Mouse (Mus musculus) left cerebral cortex, postnatal 4 days (tissue): ENCODE results near the gene Gbe1. TPM values are rescaled to one million over a fixed set of nuclear protein-coding genes. Genes with fewer than 3 reads are reported as not detected.

Experiments
- DNase-seq: peaks from one replicate; pipeline ENCODE4 v3.0.0-alpha.2; 2022
- intact Hi-C: fragments of 180-260 bp; cut with DNase I; formaldehyde crosslinking; loops from one replicate; pipeline ENCODE4 v1.15.1; 2025
- total RNA-seq, 2 experiments: library from RNA; stranded (reverse); gene quantifications; 2 replicates each; pipeline ENCODE4 v1.2.3; 2021

Gene Gbe1
- total RNA-seq, 2 experiments from 2014 or later, result 8.3 to 9.5 TPM

DNA sequence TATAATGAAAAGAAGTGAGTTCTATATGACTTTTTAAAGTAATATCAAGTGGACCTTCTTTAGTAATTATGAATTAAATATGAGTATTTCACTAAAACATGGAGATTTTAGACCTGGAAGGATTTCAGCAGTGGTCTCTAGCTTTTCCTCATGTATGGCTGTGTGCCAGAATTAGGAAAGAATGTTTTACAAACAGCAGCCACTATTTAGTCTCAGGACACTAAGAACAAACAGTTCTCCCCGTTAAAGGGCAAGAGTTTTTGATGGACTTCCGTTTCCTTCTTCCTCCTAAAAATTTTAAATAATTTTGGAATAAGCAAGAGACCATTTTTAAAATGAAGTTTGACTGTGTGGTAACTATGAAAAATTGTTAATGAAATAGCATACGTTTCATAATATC, 38.8 kb downstream of the Gbe1 start:
- intact Hi-C loops, result no loop called here
- no peak for DNase-seq

DNA sequence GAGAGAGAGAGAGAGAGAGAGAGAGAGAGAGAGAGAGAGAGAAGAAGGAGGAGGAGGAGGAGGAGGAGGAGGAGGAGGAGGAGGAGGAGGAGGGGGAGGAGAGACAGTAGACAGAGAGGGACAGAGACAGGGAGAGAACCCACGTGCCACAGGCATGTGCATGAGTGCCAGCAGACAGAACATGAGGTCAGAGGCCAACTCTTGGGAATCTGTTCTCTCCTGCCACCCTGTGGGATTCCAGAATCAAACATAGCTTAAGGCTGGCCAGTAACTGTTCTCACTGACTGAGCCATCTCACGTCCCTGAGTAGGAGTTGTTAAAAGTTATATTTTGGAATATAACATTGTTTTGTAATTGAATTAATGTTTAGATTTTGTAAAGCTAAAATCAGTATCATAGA, 39.3 kb downstream of the Gbe1 start:
- intact Hi-C loops, result no loop called here
- DNase-seq, result peak; percentile 12

DNA sequence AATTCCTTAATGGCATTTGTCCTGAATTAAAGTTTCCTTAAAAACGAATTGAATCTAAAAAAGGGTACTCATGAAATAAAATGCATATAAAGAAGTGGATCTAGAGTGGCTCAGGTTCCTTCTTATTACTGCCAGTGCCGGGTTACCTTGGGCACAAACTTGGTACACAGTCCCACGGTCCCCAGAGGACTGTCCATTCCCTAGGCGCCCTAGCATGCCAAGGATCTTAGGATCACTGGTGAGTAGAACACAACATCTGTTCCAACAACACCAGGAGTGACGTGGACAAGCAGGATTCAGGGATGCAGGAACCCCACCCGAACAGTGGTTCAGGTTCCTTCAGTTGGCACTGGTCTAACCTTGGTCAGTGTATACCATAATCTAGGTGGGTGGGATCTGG, 44.6 kb downstream of the Gbe1 start:
- DNase-seq, result no peak
- intact Hi-C loops, result no loop called here

DNA sequence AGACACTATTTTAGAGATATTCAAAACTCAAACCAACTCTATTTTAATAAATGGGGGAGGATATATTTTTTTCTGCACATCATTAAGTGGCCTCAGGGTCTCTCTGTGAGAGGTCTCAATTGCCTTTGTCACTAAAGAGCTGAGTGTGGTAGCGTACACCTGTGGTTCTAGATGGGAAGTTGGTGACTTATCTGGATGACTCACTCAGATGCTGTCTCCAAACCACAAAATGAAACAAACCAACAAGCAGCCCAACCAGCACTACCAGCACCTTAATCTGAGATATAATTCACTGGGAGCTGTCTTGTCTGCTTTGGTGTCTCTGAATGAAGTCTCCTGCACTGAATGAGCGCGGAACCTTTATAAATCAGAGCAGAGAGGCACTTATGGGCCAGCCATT, 51.5 kb downstream of the Gbe1 start:
- no peak for DNase-seq
- intact Hi-C loops, result no loop called here

DNA sequence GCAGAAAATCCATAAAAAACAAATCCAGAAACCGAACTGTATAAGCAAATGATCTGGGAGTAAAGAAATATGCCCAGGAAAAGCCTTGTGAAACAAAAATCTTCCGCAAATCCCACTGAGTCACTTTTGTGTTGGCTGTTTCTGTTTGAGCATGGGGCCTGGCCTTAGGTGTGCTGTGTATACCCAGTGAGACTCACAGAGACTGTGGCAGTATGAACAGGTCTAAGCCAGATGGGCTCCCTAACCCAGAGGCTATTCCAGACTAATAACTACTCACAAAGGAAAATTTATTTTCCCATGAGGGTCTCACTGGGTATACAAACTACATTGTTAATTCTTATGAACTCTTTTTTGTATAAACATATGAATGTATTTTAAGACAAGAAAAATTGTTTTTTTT, 67.3 kb downstream of the Gbe1 start:
- no peak for DNase-seq
- intact Hi-C loops, result no loop called here

DNA sequence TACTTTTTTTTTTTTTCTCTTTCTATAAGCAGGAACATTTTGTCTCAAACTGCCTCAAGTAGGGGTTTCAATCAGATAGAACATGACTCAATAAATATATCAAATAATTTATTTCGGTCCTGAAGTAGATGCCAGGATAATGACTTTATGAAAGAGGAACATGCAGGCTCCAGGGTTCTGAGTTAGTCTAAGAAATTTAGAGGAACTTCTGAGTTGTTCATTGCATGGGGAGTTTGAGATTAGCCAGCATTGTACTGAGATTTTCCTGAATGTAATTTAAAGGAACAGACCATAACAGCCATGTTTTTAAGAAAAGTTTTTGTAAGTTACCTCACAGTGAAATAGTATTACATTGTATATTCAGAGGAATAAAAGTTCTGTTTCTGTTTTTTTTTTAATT, 71.7 kb downstream of the Gbe1 start:
- no peak for DNase-seq
- intact Hi-C loops, result no loop called here

DNA sequence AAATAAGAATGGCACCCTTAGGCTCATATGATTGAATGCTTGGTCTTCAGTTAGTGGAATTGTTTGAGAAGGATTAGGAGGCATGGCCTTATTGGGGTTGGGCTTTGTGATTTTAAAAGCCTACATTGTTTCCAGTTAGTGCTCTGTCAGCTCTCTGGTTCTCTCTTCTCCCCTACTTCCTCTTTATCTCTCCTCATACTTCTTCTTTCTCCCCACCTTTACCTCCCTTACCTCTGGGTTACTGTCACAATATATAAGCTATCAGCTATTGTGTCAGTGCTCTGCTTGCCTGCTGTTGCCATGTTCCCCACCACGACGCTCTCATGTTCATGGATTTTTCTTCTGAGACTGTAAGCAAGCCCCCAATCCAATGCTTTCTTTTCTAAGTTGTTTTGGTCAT, 73.6 kb downstream of the Gbe1 start:
- intact Hi-C loops, result no loop called here

DNA sequence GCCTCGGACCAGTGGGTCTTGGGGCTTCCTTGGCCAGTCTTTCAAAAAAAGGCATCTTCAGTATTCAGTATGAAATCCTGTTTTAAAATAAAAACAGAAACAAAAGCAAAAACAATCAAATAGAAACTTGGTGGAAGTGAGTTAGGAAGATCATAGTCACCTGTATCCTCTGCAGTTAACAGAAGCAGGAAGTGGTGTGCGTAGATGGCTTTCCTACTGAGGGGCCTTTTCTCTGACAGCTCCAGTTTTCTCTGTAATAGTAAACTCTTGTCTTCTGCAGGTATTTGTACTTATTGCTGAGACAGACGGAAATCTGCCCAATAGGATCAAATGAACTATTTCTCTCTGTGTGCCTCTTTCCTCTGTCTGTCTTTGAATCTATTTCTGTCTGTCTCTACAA, 81.5 kb downstream of the Gbe1 start:
- intact Hi-C loops, result no loop called here
- DNase-seq, result no peak

More for the DNA sequence above, 73.6 kb downstream of the Gbe1 start:
- no peak for DNase-seq

DNA sequence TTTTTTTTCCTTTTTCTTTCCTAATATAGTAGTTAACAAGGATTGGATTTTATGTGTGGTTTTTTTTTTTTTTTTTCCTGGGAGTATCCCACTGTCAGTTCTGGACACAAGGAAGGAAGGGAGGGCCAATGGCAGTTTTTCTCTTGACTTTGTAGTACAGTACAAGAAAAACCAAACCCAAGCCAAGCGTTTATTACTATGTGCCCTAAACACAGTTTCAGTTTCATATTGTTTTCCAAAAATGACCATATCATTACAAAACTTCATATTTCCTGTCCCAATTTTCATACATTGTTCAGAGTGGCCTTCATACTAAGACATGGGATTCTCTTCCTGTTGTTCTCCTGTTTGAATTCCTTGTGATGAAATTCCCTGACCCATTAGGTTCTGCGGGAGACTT, 94.0 kb downstream of the Gbe1 start:
- no peak for DNase-seq
- intact Hi-C loops, result no loop called here

DNA sequence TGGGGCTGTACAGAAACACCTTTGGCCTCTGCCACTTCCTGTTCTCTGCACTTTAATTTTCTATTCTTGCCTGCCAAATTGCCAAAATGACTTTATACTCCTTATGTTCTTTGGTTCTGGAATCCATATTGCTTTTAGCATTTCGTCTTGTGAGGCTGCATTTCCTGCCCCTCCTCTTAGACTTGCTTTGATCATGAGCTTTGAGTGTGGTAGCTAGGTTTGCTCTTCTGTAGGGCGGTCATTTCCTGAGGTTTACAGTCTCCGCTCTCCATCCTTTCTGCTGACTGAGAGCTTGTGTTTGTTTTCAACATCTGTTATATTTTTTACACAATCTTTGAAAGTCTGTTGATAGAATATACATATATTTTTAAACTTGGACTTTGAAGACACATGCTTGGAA, 107.3 kb downstream of the Gbe1 start:
- DNase-seq, result no peak
- intact Hi-C loops, result no loop called here

DNA sequence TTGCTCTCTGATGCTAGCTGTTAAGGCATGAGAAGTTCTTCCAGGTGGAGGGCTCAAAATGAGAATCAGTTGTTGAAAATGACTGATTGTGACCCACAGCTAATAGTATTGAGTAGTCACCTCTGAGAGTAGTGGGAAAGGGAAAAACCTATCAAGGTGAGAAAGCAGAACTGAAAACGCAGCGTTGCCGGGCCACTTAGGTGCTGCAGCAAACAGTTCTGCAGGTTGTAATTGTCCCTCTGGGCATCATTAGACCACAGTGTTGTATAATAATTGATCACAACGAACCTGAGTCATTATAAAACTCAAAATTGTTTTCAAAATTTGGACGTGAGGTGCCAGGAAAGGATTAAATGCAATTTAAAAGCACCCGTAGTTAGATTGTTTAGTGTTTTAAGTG, 135.8 kb downstream of the Gbe1 start:
- intact Hi-C loops, result no loop called here
- DNase-seq, result no peak

DNA sequence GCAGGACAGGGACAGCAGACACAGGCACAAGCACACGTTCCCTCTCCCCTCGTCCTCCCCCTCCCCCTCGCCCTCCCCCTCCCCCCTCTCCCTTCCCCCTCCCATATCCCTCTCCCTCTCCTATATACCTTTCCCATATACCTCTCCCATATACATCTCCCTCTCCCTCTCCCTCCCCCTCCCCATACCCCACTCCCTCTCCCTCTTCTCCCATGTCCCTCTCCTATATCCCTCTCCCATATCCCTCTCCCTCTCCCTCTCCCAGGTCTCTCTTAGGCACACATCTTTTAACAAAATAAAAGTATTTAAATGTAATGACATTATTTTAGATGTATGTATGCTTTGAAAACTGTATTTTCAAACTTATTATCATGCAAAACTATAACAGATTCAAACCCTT, 161.8 kb downstream of the Gbe1 start:
- intact Hi-C loops, result no loop called here

DNA sequence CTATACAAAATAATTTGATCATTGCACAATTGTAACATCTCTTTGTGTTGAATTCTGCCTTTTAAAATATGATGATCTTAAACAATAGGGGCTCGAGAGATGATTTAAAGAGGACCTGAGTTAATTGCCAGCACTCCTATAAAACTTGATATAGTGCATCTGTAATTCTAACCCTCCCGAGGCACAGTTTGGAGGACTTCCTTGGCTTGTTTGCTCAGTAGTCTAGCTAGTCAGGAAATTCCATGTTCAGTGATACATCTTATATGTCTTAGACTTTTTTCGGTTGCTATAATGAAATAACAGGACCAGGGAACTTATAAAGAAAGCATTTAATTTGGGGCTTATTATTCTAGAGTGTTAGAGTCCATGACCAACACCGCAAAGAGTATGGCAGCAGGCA, 162.4 kb downstream of the Gbe1 start:
- intact Hi-C loops, result no loop called here
- no peak for DNase-seq

More for the DNA sequence above, 161.8 kb downstream of the Gbe1 start:
- no peak for DNase-seq

DNA sequence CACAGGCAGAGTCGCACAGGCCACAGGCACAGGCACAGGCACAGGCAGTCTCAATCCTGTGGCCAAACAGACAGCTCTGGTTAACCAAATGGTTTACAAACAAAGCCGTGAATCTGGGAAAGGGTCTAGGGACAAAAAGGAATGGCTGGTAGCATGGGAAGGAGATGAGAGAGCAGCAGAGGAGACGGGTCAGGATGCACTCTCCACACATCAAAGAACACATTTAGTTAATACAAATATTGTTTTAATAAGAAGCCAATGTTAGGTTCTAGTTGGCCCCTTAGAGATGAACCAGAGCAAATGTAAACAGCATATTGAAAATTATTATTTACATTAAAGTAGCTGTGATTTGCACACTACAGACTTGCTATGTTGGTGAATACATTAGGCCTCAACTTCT, 166.7 kb downstream of the Gbe1 start:
- intact Hi-C loops, result no loop called here
- no peak for DNase-seq

DNA sequence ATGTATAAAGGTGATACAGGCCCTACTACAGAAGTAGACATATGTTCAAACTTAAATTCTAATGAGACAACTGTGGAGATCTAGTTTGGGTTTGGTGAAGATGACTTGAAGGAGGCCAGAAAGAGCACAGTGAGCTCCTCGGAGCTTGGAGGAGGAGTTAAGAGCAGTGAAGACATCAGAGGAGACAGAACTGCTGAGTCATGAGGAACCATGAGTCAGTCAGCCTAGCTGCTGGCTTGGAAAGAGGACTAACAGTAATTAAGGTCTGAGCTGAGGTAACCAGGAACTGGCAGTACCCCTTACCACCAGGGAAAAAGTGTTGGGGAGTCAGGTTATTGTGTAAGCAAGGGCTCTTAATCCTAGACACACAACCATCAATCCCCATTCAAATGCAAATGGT, 192.7 kb downstream of the Gbe1 start:
- no peak for DNase-seq

DNA sequence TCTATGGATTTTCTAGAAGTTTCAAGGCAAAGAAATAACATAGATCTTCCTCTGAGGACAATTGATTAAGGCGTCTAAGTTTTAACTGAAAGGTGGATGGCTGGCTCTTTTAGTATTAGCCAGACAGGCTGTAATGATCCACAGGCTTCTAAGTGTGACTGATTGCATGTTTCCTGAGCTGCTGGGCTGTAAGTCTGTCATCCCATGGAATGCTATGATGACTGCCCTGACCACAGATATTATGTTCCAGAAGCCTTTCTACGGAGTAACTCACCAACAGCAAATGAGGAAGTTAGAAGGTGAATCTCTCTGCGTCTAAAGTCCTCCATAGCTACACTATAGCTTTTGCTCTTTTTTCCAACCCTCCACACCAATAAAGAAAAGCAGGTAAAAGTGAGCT, 197.2 kb downstream of the Gbe1 start:
- DNase-seq, result no peak
- intact Hi-C loops, result no loop called here

More for the DNA sequence above, 192.7 kb downstream of the Gbe1 start:
- intact Hi-C loops, result no loop called here

DNA sequence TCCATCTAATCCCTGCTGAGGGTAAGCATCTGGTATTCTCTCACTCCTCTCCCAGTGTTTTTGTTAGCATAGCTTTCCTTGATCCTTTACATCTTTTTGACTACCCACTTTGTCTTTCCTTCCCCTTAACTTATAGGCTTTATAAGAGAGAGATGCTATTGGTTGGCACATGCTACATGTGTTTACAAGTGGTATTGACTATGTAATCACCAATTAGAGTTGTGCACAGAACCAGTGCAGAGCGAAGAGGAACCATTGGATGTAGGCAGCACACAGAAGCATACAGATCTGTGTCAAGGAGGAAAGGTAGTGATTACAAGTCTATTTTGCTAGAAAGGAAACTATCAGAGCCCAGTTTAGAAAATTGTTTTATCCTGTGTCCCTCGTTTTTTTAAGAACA, 209.1 kb downstream of the Gbe1 start:
- intact Hi-C loops, result no loop called here
- no peak for DNase-seq

DNA sequence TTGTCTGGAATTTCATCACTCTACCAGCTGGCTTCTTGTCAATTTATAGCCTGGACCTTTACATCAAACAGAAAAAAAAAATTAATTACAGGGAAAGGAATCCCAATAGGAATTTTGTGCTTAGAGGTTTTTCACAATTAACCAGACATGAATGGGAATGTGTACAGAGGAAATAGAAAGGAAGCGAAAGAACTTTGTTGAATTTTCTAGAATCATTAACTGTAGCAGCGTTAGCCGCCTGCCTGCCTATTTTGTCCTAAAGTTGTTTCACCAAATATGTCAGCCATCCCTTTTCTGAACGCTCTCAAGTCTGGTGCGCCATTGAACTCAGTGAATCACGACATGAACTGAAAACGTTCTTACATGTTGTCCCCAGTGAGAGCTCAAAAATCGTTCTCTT, 209.8 kb downstream of the Gbe1 start:
- DNase-seq, result no peak
- intact Hi-C loops, result no loop called here

DNA sequence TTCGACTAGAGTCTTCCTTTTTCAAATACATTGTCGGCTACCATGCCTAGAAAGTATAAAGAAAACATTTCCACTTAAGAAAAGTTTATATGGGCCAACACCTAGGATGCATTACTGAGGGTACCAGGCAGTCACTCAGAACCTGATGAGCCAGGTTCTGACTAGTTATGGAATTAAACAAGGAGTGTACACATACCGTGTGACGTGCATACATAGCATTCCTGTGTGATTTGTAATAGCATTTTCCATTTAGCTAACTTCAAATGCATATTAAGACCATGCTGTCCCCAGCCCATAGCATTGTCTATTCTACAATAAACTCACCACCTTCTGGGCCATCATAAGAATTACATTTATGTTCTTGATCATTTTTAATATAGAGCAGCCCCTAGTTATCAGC, 210.5 kb downstream of the Gbe1 start:
- intact Hi-C loops, result no loop called here
- DNase-seq, result no peak

DNA sequence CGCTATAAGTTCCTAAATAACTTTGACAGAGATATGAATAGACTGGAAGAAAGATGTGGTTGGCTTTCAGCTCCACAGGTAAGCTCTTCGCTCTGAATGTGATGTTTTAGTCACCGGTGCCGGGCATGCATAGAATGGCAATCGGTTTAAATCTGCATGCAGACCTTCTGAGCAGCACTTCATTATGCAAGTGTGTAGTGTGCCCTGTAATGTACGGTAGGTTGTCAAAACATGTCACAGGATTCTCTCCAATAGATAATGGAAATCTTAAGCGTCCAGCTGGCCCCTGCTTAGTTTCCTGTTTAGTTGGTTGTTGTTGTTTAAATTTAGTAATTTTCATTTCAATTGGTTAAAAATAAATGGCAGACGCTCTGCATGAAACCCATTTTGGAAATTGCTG, 213.5 kb downstream of the Gbe1 start:
- intact Hi-C loops, result no loop called here
- DNase-seq, result no peak

DNA sequence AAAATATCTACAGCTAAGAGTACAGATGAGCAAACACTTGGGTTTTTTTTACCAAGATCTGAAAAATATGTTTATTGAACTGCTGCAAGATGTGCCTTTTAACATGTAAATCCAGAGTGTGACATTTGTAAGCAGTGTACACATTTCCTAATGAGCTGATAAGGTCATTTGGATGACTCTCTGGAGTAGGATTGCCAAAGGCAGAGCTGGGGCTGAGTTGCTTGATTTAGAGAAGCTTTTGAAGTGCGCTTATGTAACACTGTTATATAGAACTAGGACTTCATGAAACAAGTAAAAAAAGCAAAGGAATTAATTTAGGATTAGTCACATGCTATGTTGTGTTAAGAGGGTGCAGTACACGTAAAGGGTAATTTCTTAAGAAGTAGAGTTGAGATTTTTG, 221.5 kb downstream of the Gbe1 start:
- intact Hi-C loops, result no loop called here
- no peak for DNase-seq

DNA sequence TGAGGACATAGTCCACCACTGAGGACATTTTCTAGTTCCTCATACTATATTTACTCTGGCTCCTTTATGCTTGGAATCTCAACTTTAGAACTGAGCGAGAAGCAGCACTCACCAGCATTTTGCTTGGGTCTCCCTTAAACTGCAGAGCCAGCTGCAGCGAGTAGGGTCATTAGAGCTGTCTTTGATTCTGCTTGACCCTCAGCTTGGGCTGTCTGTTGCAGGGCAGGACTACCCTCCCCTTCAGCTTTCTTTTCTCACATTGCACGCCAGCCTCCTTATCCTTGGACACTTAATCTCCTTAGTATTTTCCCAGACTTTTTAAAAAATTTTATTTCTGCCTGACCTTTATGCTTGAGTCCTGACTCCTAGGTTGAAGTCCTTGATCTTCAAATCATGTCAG, 237.1 kb downstream of the Gbe1 start:
- intact Hi-C loops, result no loop called here
- no peak for DNase-seq

DNA sequence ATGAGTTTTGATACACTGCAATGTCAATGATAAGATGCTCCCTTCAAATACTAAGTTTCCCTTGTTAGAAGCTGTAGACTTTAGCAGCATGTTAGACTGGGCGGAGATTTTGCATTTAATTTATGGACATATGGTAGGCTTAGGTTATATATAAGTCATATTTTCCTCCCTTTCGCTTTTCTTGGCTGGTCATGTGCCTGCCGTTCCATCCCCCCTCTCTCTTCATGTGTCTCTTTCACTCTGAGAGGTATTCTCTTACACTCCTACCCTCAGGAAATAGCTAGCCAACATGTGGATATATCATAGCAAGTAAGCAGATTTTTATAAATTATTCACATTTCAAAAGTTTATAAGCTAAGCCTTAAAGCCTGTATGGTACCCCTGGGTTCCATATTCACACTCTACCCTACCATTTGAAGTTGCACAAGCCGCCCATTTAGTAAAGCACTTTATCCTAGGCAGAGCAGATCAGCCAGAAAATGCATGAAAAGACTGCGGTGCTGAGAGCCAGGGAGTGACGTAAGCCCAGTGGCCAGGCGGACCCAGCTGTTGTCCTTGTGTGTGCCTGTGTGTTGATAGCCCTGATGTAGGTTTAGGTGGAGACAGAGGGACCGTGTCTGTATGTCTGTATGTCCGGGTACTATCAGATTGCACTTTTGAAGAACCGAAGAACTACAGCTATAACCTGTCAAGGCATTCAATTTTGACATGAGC, 248.0 kb downstream of the Gbe1 start:
- intact Hi-C loops, result no loop called here
- DNase-seq, result no peak
